Mouse (Mus musculus) common myeloid progenitor, adult 5-6 weeks (primary cell): Measurements from ENCODE around the gene Ubap2l. TPM values are rescaled to one million over a fixed set of nuclear protein-coding genes. Genes with fewer than 3 reads are reported as not detected.

Experiments
- ATAC-seq: replicated peaks from 2 replicates; pipeline ENCODE4 v1.8.0; 2016; ENCODE audit warnings: low read depth, mild to moderate bottlenecking, moderate TSS enrichment, inconsistent platforms; ENCODE audit not compliant: poor library complexity, severe bottlenecking
- total RNA-seq: library from RNA; stranded (forward); fragments of 200-1000, 187-1606 nt; gene quantifications from 2 replicates; pipeline ENCODE4 v1.2.3, GENCODE M21; 2017

Gene Ubap2l
- total RNA-seq, 1 experiment from 2014 or later: 186 TPM

DNA sequence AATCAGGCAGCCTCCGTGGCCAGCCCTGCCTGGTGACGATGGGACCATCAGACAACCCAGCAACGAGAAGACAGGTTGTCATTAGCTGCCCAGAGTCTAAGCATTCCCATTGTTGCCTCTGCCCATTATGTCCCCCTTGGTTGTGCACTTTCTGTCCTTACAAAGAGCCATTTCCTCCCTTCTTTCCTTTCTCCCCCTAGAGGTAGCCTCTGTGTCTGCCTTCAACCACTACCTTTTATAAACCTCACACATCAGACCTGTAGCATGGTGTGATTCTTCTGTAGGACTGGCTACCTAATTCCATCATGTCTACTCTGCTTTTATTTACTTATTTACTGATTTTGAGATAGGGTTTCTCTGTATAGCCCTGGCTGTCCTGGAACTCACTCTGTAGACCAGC, 65.2 kb downstream of the Ubap2l start:
- 0 out of 2 replicates have a peak, but pooled peaks have one; percentile 61 for ATAC-seq

DNA sequence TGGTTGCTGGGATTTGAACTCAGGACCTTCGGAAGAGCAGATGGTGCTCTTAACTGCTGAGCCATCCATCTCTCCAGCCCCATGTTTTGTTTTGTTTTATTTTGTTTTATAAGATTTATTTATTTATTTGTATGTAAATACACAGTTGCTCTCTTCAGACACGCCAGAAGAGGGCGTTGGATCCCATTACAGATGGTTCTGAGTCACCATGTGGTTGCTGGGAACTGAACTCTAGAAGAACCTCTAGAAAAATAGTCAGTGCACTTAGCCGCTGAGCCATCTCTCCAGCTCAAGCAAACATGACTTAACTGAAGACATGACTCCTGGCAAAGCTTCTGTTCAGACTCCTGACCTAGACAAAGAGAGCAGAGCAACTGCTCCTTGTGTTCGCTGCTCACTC, 70.0 kb downstream of the Ubap2l start:
- ATAC-seq: no peak

DNA sequence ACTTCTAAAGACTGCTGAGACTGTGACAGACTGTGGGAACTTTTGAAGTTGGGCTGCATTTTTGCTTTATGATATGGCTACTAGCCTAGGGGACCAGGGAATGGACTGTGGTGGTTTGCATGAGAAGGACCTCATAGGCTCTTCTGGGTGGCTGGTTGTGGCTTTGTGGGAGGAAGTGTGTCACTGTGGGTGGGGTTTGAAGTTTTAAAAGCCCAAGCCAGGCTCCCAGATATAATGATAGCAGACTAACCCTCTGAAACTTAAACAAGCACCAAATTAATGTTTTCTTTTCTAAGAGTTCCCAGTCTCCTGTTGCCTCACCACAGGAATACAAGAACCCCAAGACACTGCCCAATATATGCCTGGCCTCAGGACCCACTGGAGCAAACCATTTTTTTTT, 75.6 kb downstream of the Ubap2l start:
- ATAC-seq: peak; percentile 47

DNA sequence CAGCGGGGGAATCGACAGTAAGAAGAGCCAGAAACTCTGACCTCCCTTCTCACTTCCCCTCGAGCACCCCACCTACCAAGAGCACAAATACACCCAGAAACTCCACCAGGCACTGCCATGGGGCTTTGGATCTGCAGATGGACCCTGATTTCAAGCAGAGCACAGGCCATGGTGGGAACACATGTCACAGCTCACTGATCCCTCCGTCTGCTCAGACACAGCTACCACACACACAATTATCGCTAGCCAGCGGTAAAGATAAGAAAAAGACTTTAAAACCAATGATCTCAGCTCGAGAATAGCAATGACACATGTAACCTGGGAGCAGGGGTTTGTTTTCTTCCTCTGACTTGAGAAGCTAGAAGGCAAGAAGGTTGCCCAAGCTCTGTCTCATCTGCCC, 83.9 kb downstream of the Ubap2l start:
- no peak for ATAC-seq

DNA sequence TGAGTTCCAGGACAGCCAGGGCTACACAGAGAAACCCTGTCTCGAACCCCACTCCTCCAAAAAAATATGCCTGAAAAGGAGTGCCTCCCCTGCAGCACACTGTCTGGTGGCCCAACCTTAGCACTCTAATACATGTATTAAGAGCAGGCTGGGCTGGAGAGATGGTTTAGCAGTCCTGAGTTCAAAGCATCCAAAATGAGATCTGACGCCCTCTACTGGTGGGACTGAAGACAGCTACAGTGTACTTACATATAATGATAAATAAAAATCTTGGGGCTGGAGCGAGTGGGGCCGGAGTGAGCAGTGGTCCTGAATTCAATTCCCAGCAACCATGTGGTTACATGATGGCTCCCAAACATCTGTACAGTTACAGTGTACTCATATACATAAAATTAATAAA, 85.5 kb downstream of the Ubap2l start:
- no peak for ATAC-seq

DNA sequence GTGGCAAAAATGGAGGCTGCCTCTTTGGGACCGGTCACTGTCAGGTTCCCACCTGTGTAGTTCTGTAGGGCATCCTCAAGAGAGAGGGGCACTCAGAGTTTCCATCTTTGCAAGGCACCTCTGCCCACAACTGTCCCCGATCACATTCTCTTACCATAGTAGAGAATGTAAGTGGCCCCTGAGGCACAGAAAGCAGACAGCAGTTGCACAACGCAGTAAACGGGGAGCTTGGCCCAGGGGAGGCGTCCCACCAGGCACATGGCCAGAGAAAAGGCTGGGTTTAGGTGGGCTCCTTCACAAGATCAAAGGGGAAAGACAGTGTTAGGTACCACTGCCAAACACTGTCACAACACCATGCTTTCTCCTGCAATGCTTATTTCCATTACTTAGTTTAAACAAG, 86.5 kb downstream of the Ubap2l start:
- ATAC-seq: no peak

DNA sequence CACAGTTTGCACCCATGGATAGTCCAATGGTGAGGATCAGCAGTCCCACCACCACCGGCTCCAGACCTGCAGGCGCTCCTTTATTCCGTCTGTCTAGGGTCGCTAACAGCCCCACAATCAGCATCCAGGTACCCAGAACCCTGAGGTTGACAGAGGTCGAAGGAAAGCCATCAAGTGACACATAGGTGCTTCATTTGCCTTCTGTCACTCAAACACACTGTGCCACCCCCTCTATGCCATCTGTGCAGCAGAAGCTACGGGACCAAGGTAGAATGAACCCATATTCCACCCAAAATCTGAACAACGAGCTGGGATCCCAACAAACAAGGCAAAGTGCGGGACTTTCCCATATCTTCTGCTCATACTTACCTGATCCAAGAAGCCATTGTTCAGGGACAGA, 86.9 kb downstream of the Ubap2l start:
- ATAC-seq: no peak

DNA sequence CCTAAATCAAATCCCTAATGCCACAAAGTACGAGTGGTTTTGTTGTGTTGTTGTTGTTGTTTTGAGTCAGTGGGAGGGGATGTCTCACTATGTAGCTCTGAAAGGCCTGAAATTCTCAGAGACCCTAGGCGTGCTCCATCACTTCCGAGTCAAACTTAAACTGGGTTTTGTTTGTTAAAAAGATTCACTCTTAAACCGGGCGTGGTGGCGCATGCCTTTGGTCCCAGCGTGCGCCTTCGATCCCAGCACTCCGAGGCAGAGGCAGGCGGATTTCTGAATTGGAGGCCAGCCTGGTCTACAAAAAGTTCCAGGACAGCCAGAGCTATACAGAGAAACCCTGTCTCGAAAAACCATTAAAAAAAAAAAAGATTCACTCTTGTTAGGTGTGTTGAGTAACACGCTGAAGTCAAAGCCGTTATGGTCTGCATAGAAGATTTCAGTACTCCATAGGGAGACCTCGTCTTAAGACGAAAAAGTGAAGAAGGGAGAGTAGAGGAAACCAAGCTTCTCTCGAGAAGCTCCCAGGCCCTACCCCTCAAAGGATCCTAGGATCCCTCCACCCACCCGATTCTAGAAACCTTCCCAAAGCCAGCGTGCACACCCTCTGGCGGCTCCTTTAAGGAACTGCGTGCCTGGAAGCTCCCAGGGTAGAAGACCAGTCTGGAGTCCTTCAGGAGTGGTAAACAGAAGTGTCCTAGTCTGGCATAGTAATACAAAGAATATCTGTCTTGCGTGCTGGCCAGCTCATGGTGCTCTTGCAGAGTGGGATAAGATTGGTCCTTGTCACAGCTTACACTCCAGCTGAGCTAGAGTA, 88.3 kb downstream of the Ubap2l start:
- peak; percentile 48 for ATAC-seq

DNA sequence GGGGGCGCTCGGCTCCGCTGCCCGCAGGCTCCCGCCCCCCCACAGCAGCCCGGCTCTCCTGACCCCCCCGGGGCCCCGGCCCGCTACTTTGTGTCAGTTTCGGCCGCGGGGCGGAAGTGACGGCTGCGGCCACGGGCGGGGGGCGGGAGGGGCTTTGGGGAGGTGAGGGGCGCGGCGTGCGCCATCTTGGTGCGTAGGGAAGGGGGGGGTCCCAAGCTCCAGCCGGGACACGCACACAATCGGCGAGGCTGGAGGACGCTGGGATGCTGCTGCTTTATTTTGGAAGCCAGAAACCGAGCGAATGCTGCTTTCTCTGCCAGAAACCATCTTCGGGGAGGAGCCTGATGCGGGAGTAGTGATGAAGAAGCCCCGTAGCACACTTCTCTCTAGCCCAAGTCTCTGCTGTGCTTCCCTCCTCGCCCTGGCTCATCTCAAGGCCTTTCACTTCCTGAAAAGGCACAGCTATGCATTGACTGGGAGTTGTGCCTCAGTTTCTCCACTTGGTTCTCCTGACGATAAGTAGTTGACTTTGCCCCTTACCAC, 89.1 kb downstream of the Ubap2l start, which contains the start of gene Atp8b2:
TSS of gene Atp8b2 (minus strand) at position 288 of the 543 bp plus-strand sequence.
- ATAC-seq: peak; percentile 13

DNA sequence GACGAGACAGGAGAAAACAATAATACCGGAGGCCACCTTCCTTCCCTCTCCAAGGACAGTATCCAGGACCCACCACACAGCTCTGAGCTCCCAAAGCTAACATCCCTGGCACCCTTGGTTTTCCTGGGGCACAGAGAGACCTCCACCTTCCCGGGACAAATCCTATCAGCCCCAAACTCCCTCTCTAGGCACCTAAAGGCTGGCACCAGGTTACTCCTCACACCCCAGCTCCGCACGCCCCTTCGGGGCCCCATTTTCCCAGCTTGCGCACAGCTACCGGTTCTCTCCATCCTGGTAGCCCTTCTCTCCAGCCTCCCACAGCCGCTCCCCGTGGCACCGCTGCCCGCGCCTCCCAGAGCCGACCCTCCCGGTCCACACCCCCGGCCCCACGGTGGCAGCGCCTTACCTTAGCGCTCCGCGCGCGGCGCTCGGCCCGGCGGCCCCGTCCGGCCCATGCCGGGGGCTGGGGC, 89.6 kb downstream of the Ubap2l start:
- ATAC-seq: no peak

DNA sequence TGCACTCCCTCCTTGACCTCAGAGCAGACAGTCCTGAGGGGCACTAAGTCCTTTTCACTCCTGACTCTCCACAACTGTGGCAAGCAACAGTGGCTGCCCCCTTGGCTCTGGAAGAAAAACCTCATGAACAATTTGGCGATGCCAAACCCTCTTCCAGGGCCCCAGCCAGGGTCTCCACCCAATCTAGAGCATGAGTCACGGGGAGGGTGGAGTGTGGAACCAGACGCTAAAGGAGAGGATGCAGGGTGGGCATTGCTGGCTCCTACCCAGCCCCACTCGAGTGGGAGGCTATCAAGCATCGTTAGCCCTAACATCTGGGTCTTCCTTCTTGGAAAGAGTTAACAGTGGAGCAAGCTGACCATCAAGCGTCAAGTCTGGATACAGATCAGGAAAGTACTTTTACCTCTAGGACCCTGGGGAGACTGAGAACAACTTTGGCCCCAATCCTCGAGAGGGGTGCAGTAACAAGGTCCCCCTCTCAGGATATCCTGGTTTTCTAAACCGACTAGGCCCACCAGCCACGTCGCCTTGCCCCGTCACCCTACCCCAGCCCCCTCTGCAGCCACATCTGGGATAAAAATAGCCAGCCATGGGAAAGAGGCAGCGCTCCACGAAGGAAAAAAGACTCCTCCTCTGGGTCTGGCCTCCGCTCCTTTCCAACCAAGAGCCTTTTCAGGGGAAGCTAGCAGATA, 90.2 kb downstream of the Ubap2l start:
- no peak for ATAC-seq

DNA sequence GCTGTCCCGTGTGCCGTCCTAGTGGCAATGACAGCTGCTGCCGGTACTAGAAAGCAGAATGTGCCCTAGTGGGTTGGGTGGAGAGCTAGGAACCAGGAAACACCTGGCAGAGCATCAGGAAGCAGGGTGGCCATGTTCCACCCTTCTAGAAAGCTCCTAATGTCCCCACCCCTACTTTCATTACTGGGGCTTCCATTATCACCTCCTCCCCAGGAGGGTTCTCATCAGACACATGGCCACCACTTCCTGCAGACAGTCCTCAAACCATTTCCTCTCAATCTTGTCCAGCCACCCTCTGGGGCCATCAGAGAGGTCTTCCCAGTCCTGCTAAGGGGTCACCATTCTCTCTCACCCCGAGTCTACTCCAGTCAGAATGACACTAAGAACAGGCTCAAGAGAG, 91.0 kb downstream of the Ubap2l start:
- ATAC-seq: peak; percentile 40

DNA sequence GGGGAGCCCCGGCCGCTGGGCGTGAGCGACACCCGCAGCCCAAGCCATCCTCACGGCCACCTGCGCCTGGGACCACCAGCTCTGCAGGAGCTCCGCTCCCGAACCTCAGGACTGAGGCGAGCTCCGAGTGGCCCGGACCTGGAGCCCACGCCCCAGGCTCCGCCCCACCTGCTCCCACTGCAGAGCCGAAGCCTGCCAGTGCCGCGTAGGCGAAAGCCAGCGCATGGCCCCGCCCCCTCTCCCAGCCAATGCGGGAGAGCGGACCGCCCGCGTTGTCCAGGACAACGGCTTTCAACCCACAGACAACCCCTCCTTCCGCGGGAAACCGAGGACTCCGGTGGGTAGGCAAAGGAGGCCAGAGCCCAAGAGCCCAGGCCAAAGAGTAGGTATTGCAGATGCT, 92.0 kb downstream of the Ubap2l start:
- peak; percentile 73 for ATAC-seq

DNA sequence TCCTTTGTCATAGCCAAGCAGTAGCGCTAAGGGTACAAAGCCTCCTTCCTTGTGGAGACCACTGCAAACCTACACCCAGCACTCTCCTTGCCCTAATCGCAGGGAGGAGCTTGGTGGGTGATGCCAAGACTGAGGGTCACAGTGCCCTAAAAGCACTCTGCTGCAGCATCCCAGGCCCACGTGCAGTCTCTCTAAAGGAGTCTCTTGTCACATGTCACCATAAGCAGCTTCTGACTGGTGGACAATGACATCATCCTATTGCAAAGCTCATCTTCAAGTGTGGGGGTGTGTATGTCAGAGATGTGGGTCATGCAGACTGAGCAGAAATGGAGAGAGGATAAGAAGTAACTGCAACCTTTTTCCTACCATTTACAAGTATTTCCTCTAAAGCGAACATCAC, 93.0 kb downstream of the Ubap2l start:
- no peak for ATAC-seq

DNA sequence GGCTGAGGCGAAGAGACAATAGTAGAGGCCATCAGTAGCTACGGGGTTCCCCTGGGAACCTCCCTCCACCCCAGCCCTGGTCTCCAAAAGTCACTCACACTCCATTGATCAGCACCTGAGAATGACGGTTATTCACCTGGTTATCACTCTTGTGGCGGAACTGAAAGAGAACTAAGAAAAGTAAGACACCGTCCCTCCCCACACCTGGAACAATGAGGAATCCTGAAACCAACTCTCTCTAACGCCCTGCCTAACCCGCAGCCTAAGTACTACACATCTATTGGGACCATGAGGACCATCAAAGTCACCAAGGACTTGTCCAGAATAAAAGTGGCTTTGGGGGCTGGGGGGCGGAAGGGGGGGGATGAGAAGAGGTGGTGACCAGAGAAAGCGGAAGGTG, 94.5 kb downstream of the Ubap2l start:
- ATAC-seq: no peak

DNA sequence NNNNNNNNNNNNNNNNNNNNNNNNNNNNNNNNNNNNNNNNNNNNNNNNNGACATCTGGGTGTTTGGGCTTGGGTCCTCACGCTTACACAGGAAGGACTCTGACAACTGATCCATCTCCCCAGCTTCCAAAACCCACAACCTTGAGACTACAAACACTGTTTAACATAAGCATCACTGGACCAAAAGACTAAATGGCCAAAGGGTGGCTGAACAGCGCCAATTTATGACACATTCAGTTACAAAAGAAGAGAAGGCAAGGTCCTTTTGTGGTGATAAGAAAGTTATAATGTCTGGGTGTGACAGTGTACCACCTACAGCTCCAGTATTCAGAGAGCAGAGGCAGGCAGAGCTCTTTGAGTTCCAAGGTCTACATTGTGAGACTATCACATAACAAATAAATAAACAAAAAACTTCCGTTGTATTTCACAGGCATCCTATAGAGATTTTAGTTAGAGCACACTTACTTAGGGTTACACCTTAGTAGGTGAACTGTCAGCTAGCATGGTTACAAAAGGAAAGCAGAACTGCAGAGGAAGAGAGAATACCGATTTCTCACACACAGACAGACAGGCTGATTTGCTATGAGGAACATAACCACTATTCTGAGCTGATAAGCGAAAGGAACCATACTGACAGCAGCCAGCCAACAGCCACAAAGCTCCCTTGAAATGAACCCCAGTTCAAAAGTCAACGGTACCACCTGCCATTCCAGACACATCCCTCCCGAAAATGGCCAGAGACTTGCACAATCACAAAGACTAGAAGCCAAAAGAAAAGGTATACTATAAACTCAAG, 96.1 kb downstream of the Ubap2l start:
- no peak for ATAC-seq

DNA sequence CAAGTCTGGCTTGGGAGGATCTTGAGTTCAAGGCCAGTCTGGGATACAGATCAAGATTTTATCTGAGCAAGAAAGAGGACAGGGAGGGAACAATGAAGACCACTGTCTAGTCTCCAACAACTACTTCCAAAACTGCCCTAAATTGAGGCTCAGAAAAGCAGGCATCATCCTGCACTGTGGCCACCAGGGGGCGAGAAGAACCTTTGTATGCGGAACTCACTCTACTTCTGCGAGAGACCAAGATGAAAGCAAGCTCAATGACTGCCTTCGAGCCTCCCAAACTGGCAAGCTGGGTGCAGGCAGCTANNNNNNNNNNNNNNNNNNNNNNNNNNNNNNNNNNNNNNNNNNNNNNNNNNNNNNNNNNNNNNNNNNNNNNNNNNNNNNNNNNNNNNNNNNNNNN, 99.0 kb downstream of the Ubap2l start:
- ATAC-seq: peak; percentile 88
